Mouse (Mus musculus) spleen, adult 2 months (tissue): ENCODE measurements around the gene Atg4a-ps.

ENCODE experiments used
- CTCF ChIP-seq: fragments of 200-500 bp; IDR thresholded peaks from 2 replicates; pipeline ENCODE4 v1.5.1; 2011; ENCODE audit warnings: mild to moderate bottlenecking, inconsistent platforms; ENCODE audit not compliant: insufficient read depth, insufficient read length, insufficient replicate concordance; ENCODE audit errors: extremely low read depth
- POLR2A ChIP-seq: fragments of 200-500 bp; IDR thresholded peaks from 2 replicates; pipeline ENCODE4 v1.6.1; 2011; ENCODE audit warnings: low read depth, low read length, inconsistent platforms

DNA sequence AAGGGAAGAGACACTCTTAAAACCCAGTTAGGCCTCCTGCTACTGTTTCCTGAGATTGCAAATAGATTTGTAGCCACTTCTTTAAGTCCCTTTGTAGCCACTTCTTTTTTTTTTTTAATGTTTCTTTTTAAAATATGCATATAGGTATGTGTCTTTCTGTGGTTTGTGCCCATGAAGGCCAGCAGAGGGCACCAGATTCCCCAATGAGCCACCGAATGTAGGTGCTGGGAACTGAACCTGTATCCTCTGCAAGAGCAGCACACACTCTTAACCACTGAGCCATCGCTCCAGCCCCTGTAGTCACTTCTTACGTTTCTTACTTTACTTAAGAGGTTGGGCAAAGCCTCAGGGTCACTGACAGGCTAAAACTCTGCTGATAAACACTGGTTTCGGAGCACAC, 19.4 kb downstream of the Atg4a-ps start:
- TF ChIP-seq POLR2A (no peak), CTCF (no peak)
